Mouse (Mus musculus) hematopoietic multipotent progenitor cell, adult 10-12 weeks (in vitro differentiated cells): ENCODE data around the gene Ajm1. TPM values are rescaled to one million over a fixed set of nuclear protein-coding genes. Genes with fewer than 3 reads are reported as not detected.

ENCODE experiments used
- polyA plus RNA-seq: library from polyadenylated mRNA; stranded (reverse); fragments of >175 nt; gene quantifications from 2 replicates; pipeline ENCODE4 v1.2.3, GENCODE M21; 2012; ENCODE audit warnings: low replicate concordance

The Ajm1 gene
- 8.1 and 18.3 TPM in 2 replicates for polyA plus RNA-seq

DNA sequence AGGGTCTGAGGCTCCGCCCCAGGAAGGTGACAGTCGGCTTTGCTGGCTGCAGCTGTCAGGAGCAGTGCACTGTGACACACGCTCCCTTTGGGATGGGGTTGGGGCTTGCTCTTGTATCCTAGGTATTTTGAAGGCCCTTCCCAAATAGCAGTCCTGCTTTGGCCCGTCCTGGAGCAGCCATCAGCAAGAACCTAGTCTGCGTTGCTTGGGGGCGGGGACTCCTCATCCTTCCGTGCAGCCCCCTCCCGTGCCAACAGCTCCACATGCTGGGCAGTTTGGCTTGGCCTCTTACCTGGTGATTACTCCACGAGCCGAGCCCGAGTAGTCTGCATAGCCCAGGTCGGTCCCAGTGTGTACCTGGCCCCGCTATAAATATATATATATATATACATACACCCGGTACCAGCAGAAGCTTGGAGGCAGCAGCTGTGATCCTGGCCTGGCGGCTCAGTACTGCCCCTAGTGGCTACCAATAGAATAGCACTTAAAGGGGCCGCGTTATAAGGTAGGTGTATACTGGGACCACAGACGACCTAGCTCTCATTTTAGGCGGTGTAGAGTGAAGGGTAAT, at the start of gene Ajm1:
Gene Ajm1 (minus strand): TSS at position 464 of the 571 bp plus-strand sequence.

DNA sequence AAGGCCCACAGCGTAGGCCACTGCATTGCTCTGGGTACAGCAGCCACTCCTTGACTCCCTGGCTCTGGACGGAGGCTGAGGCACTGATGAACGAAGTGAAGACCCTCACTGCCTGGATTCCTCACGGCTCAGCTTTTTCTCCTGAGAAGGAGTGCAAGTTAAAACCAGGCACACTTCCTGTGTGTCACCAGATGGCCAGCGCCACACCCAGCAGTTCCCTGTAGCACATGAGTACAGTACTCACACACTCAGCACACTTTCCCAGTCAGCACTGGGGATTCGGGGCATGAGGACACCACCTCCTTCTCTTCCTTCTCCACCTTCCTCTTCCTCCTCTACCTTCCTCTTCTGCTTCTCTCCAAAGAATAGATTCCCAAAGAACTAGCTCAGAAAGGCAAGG, 46.3 kb upstream of the Ajm1 start, which contains the start of gene Fcna:
Gene Fcna (minus strand): TSS at position 220 of the 400 bp plus-strand sequence.

DNA sequence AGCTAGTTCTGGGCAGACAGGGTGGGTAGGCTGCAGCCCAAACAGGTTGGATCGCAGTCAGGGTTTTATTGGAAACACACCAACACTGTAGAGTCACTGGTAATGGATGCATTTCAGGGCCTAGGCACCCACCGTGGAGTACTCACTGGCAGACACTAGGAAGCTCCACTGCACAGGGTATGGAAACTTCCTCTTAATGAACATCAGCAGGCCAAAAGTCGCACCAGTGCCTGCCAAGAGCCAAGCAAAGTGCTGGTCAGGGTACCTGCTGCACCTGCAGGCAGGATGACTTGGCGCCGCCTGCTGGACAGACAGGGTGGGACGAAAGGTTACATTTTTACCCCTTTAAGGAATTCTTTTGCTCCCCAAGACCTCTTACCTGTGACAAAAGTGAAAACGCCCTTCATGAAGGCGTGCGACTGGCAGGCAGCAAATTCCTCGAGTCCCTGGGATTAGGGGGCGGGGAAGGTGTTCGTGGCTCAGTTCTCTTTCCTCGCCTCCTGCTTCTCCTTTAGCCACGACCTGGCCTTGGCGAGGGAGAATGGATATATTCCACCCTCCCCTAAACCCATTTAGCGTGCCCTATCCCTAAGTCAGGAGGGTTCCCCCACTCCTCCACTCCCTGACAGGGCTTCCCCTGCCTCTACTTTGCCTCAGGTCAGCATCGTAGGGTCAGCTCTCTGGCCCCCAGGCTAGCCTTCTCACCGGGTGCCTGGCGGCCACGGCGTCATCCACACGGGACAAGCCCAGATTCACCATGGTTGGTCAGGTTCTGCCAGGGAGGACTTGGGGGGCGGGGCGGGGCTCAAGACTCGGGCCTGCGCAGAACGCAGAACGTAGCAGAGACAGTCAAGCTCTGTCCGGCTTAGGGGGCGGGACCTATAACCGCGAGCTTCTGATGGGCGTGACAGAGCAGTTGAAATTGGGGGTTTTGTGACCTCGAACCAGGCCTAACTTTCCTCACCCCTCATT, 40.0 kb upstream of the Ajm1 start, which contains the start of gene Tmem141:
Gene Tmem141 (minus strand): TSS at position 777 of the 972 bp plus-strand sequence.

DNA sequence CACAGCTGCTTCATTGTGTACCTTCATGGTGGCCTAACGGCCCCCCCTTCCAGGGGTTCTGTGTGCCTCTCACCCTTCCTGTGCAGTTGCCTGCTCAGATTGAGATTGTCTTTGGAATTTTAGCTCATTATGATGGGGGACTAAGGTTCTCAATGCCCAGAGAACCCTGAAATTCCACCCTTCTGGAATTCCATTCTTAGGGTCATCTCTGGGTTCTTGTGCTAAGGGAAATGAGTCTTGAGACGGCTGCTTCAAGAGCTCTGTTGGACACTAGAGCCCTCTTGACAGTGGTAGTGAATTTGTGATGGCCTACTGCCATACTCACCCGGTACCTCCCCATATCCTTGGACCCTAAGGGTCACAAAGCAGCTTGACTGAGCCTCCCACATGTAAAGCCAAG, 36.0 kb upstream of the Ajm1 start, which contains the start of gene Ccdc183:
Gene Ccdc183 (minus strand): TSS at position 101 of the 400 bp plus-strand sequence.

DNA sequence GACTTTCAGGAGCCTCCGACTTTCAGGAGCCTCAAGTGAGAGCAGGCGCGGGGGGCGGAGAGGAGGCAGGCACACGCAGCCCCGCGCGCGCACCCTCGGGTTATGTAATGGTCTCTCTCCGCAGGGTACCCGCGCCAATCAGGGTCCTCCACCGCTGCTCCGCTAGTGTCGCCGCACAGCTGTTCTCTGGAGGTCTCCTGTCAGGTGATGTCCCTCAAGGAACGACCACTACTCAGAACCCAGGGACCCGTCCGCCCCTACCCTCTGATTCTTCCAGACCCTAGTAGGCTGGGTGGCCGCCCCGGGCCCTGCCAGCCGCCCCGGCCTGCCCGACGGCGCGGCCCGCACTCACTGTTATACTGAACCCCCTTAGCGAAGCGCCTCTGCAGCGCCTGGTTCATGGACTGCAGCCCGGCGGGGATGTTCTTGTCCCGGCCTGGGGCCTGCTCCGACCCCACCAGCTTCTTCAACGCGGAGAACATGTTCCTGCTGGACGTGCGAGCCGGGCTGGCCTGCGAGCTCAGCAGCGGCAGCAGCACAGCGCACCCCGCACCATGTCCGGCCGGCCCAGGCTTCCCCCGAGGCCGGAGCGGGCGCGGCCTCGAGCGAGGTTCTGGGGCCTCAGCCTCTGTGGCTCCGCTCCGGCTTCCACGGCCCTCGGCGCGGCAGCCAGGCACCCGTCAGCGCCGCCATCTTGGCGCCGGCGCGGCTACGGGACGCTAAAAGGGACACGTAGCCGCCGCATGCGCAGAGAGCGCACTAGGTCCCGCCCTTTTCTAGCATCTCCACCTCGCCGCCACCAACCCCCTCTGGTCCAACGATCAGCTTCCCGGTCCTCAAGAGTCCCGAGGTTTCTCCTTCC, 26.4 kb upstream of the Ajm1 start, which contains the start of gene Rabl6:
Gene Rabl6 (minus strand): TSS at position 761 of the 862 bp plus-strand sequence.

DNA sequence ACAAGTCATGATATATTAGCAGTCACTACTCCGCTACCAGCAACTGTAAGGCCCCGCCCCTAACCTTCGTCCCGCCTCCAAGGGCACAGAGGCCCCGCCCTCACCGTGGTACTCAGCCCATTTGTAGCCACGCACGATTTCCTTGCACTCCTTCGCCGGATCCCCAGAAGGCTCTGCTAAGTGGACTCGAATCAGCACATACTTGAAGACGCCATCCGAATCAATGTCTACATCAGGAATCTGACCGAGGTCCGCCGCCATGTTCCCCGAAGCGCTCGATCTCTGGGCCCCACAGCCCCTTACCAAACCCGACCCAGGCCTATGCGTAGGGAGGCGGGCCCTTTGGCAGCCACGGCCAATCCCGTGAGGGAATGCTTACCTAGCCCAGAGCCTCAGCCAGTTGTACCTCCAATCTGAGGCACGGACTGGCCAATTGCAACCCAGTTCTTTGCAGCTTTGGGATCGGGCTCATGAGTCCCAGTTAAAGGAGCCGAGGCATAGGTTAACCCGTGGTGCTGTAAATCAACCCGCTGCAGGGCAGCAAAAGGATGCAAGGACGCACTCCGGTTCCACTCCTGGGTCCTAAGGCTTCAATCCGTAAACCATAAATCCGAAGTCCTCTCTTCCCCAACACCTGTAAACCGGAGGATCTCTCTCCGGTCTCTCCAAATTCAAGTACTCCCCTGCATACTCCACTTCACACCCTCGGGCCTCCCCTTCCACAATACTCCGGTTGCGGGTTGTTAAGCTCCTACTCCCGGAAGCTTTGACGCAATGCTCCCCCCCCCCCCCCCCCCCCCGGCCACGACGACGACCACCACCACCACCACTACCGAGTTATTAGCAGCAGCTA, 6.8 kb downstream of the Ajm1 start, which contains the start of the genes Mamdc4 and Phpt1:
Gene Mamdc4 (minus strand): TSS at position 267 of the 853 bp plus-strand sequence.
Gene Phpt1 (minus strand): TSS at position 646 of the 853 bp plus-strand sequence.

DNA sequence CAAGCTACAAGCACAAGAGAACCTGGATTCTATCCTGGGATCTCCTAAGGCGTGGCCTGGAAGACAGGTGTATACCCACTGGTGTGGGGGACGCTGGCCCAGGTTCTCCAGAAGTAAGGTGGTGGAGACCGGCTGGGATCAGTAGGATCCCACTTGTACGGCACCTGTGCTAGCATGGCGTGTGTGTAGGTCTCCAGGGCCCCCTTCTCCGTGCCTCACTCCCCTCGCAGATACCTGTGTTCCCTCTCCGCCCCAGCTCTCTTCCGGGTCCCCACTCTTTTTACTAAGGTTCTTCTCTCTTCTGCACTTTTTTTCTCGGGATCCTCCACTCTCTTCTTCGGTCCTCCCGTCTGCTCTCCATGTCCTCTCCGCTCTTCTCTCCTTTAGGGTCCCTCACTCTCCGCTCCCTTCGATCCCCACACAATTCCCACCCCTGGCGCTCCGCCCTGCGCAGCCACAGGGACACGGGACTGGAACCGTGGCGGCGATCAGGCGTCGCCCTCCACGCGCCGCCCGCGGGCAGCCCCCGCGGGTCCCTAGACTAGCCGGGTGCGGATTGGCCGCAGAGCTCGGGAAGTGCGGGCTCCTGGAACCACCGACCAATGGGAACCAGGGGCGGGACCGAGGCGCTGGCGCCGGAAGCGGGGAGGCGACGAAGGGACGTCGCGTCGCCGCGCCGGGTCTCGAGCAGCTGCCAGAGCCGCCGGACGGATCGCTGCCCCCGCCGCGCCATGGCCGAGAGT, 24.2 kb downstream of the Ajm1 start, which contains the start of gene Edf1:
Gene Edf1 (plus strand): TSS at position 627 of the 743 bp plus-strand sequence.

DNA sequence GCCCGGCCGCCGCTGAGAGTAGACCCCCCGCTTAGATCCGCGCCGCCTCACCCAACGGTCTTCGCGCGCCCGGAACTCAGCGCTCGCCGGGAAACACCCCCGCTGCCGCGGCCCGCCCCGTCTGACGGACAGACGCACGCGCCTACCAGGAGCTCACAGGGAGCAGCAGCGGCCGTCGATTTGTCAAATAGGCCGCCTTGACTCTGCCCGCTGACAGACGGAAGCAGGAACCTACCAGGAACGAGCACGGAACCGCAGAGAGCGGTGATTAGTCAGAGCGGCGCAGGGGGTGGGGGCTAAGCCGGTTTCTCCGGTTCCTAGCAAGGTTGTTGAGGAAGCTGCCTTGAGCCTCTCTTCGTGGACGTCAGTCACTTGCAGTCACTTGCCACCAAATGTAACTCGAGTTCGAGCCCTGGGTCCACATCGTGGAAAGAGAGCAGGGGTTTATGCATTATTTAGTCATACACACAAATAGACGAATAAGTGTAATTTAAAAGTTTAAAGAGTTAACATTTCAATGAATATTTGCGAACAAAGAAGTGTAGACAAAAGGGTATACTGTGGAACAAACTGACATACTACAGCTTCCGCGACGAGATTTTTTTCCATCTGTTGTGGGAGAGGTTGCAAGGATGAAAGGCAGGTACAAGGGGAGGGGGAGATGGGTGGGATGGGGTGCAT, 34.6 kb downstream of the Ajm1 start, which contains the start of gene Traf2:
Gene Traf2 (minus strand): TSS at position 130 of the 681 bp plus-strand sequence.

Other genes starting within 250 kb of the Ajm1 start
- 24.2 and 25.3 TPM in 2 replicates for gene Man1b1, start 249.4 kb downstream of the Ajm1 start, polyA plus RNA-seq
- gene Dpp7, start 225.4 kb downstream of the Ajm1 start, polyA plus RNA-seq, result 6.8 and 11.7 TPM in 2 replicates
- 20.6 and 22.9 TPM in 2 replicates for gene Uap1l1, start 216.1 kb downstream of the Ajm1 start, polyA plus RNA-seq
- gene Sapcd2, start 209.4 kb downstream of the Ajm1 start, polyA plus RNA-seq, result 6.3 and 11.6 TPM in 2 replicates
- gene Entpd2, start 185.9 kb downstream of the Ajm1 start, polyA plus RNA-seq, result 0.10 TPM in 1 of 2 replicates, not detected in the other
- gene Npdc1, start 182.4 kb downstream of the Ajm1 start, polyA plus RNA-seq, result 3.8 and 4.4 TPM in 2 replicates
- gene Fut7, start 158.5 kb downstream of the Ajm1 start, polyA plus RNA-seq, result 4.5 and 10.9 TPM in 2 replicates
- 32.3 and 48.6 TPM in 2 replicates for gene Abca2, start 153.1 kb downstream of the Ajm1 start, polyA plus RNA-seq
- gene Clic3, start 124.9 kb downstream of the Ajm1 start, polyA plus RNA-seq, result not detected in 2 replicates
- gene Paxx, start 120.7 kb downstream of the Ajm1 start, polyA plus RNA-seq, result 82.6 and 103 TPM in 2 replicates
- not detected in 2 replicates for gene Ptgds, start 111.7 kb downstream of the Ajm1 start, polyA plus RNA-seq
- gene Lcn12, start 87.8 kb downstream of the Ajm1 start, polyA plus RNA-seq, result not detected in 2 replicates
- 16.5 and 48.8 TPM in 2 replicates for gene Fbxw5, start 81.0 kb downstream of the Ajm1 start, polyA plus RNA-seq
- gene C8g, start 80.0 kb downstream of the Ajm1 start, polyA plus RNA-seq, result 0.27 TPM in 1 of 2 replicates, not detected in the other
- 6.4 and 20.6 TPM in 2 replicates for gene Traf2, start 34.8 kb downstream of the Ajm1 start, polyA plus RNA-seq
- 403 and 822 TPM in 2 replicates for gene Edf1, start 23.9 kb downstream of the Ajm1 start, polyA plus RNA-seq
- 1.7 and 1.9 TPM in 2 replicates for gene Mamdc4, start 6.9 kb downstream of the Ajm1 start, polyA plus RNA-seq
- 2.9 and 5.8 TPM in 2 replicates for gene Phpt1, start 6.5 kb downstream of the Ajm1 start, polyA plus RNA-seq
- gene Rabl6, start 26.8 kb upstream of the Ajm1 start, polyA plus RNA-seq, result 48.7 and 55.1 TPM in 2 replicates
- not detected in 2 replicates for gene Ccdc183, start 35.9 kb upstream of the Ajm1 start, polyA plus RNA-seq
- 10.0 and 19.9 TPM in 2 replicates for gene Tmem141, start 40.2 kb upstream of the Ajm1 start, polyA plus RNA-seq
- gene Fcna, start 46.3 kb upstream of the Ajm1 start, polyA plus RNA-seq, result 145 and 166 TPM in 2 replicates
- not detected in 2 replicates for gene Lcn8, start 71.4 kb upstream of the Ajm1 start, polyA plus RNA-seq
- not detected in 2 replicates for gene Lcn5, start 76.2 kb upstream of the Ajm1 start, polyA plus RNA-seq
- gene Lcn6, start 95.0 kb upstream of the Ajm1 start, polyA plus RNA-seq, result not detected in 2 replicates
- not detected in 2 replicates for gene Lcn10, start 101.0 kb upstream of the Ajm1 start, polyA plus RNA-seq
- gene Obp2a, start 118.3 kb upstream of the Ajm1 start, polyA plus RNA-seq, result not detected in 2 replicates
- gene Bmyc, start 125.0 kb upstream of the Ajm1 start, polyA plus RNA-seq, result 189 and 405 TPM in 2 replicates
- gene Obp2b, start 155.3 kb upstream of the Ajm1 start, polyA plus RNA-seq, result not detected in 2 replicates
- not detected in 2 replicates for gene Lcn3, start 183.8 kb upstream of the Ajm1 start, polyA plus RNA-seq
- not detected in 2 replicates for gene Lcn11, start 195.3 kb upstream of the Ajm1 start, polyA plus RNA-seq
- not detected in 2 replicates for gene Gm13539, start 200.5 kb upstream of the Ajm1 start, polyA plus RNA-seq
- not detected in 2 replicates for gene Glt6d1, start 234.1 kb upstream of the Ajm1 start, polyA plus RNA-seq
- gene Lcn9, start 241.4 kb upstream of the Ajm1 start, polyA plus RNA-seq, result not detected in 2 replicates